Mouse (Mus musculus): ENCODE measurements around the gene Stap1.

The Stap1 gene

DNA sequence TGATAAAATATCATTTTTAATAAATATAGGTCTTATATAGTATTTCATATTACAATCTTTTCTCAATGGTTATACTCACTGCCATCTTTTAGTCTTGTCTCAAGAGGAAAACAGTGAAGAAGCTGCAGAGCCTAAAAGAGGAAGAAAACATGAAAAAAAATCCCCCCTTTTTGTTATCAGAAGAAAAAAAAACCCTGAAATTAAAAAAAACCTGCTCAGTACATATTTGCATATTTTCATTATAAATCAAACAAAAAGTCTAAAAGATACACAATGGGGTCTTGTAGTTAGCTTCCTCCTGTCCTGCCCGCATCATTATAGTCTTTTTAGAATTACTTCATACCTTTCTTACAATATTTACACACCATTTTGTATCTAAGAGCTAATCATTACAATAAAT is 57.2 kb downstream of the Stap1 start:
- no peak for DNase-seq (ENCODE audit: low read depth, low spot score)

DNA sequence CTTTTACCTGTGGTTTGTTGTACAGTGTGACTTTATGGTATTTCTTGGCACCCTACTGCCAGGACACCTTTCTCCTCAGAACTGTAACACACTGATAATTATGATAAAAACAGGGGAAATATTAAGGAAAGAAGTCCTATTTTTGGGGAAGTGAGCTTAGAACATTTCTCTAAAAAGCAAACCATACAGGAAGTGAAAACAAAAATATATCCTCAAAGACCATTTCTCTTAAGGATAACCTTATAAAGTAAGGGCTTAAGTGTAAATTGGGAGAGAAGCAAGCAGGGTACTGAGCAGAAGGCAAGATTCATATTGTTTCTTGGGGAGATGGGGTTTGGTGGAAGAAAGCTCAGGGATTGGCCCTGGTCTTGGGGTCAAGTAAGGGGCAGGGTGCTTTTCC is 58.3 kb downstream of the Stap1 start:
- DNase-seq (ENCODE audit: low read depth, low spot score) = no peak
